Mouse (Mus musculus) hematopoietic stem cell, adult 5-6 weeks (primary cell): ENCODE results near the gene Apba3. TPM values are rescaled to one million over a fixed set of nuclear protein-coding genes. Genes with fewer than 3 reads are reported as not detected.
A peak's percentile ranks its signal among the peaks of the same experiment; 100 is the strongest.

Experiments used
- ATAC-seq, 2 experiments: fragments of 125-278 bp in 1 of 2; replicated peaks in 1 of 2; 2 replicates each; pipeline ENCODE4 v1.8.0; 2016 to 2017; ENCODE audit warnings: inconsistent platforms in 2 of 2, mild to moderate bottlenecking in 2 of 2, moderate number of reproducible peaks in 2 of 2, low read depth in 1 of 2, moderate TSS enrichment in 1 of 2; ENCODE audit not compliant: low FRiP score in 2 of 2, poor library complexity in 2 of 2, severe bottlenecking in 2 of 2, insufficient read depth in 1 of 2, low TSS enrichment in 1 of 2
- total RNA-seq: library from RNA; stranded (forward); fragments of 172-1452, 232-1000 nt; gene quantifications from 2 replicates; pipeline ENCODE4 v1.2.3, GENCODE M21; 2017

The Apba3 gene
- total RNA-seq, 1 experiment from 2014 or later: 10.5 TPM

GRCm38 (mm10) chr10:81284719-81285118 is 18.0 kb downstream of the Apba3 start:
- ATAC-seq: no peak

GRCm38 (mm10) chr10:81285694-81286450 is 19.1 kb downstream of the Apba3 start:
- peak; percentile 78 to 85 for ATAC-seq

- ATAC-seq: no peak
These were observed 19.8 kb downstream of the Apba3 start for GRCm38 (mm10) chr10:81286586-81286985.

- no peak for ATAC-seq
These were observed 20.9 kb downstream of the Apba3 start for GRCm38 (mm10) chr10:81287513-81288157.

GRCm38 (mm10) chr10:81288601-81289000 is 21.8 kb downstream of the Apba3 start:
- no peak for ATAC-seq

GRCm38 (mm10) chr10:81289278-81289677 is 22.5 kb downstream of the Apba3 start:
- no peak for ATAC-seq

- ATAC-seq: no peak
These were observed 23.1 kb downstream of the Apba3 start for GRCm38 (mm10) chr10:81289811-81290210.

- ATAC-seq: no peak
These were observed 24.1 kb downstream of the Apba3 start for GRCm38 (mm10) chr10:81290698-81291460.

GRCm38 (mm10) chr10:81291511-81292104 is 24.8 kb downstream of the Apba3 start, which contains the start of gene Tjp3:
Tjp3 (minus strand) TSS chr10:81291581.
- no peak; a peak in 1 of 4 replicates for ATAC-seq

- peak; percentile 83 to 91 for ATAC-seq
These were observed 26.0 kb downstream of the Apba3 start, which contains the start of gene Pip5k1c for GRCm38 (mm10) chr10:81292554-81293333. Pip5k1c (plus strand) TSS chr10:81292963.

- no peak for ATAC-seq
These were observed 26.7 kb downstream of the Apba3 start for GRCm38 (mm10) chr10:81293334-81294030.

GRCm38 (mm10) chr10:81294442-81294841 is 27.7 kb downstream of the Apba3 start:
- ATAC-seq: no peak

GRCm38 (mm10) chr10:81295185-81295584 is 28.4 kb downstream of the Apba3 start:
- no peak for ATAC-seq

GRCm38 (mm10) chr10:81297246-81297645 is 30.5 kb downstream of the Apba3 start:
- ATAC-seq: no peak

- ATAC-seq: peak; percentile 55 to 68
These were observed 31.1 kb downstream of the Apba3 start for GRCm38 (mm10) chr10:81297845-81298244.

- peak; percentile 74 to 82 for ATAC-seq
These were observed 31.8 kb downstream of the Apba3 start for GRCm38 (mm10) chr10:81298369-81299100.
